Mouse (Mus musculus): ENCODE results near the gene Fnbp1l. TPM values are rescaled to one million over a fixed set of nuclear protein-coding genes. Genes with fewer than 3 reads are reported as not detected.

Gene Fnbp1l
- polyA plus RNA-seq, 1 experiment from 2014 or later, result 68.5 TPM

- no peaks in the 10 kb centered on the region for H3K27me3 ChIP-seq (ENCODE audit: low read depth, poor library complexity, severe bottlenecking)
- no peaks in the 10 kb centered on the region for H3K9me3 ChIP-seq (replicated peaks)
- no peak overlapping the region for H3K4me3 ChIP-seq
- H3K4me1 ChIP-seq, result peaks cover 52% of the 10 kb centered on the region
- H3K36me3 ChIP-seq, result no peaks in the 10 kb centered on the region
- 71% methylated on average over 6 of the region's 6 CpGs for WGBS
- H3K27ac ChIP-seq, result no peak overlapping the region
- no peak for DNase-seq (ENCODE audit: low spot score)
Observed at GRCm38 (mm10) chr3:122494764-122495163, 124.8 kb downstream of the Fnbp1l start.

- H3K4me3 ChIP-seq, result no peak overlapping the region
- 64% methylated on average over 21 of the region's 21 CpGs for WGBS
Observed at GRCm38 (mm10) chr3:122492872-122493615, 126.5 kb downstream of the Fnbp1l start.

DNA sequence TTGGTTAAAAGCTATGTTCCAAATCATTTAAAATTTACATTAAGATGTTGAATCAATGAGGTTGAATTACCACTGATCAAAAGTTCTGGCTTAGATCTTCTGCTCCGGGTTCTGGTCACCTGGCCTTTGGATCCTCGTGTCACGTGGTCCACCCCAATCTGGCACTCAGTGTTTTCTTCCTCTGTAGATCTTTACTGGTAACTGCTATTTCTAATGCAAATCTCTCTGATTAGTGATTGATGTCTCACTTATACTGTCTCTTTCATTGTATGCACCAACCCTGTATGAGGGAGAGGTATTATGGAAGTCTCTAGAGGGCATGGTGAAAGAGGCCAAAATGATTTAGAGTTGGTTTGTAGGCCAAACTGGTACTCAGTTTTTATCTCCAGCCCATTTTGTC, 127.5 kb downstream of the Fnbp1l start:
- H3K9me3 ChIP-seq (replicated peaks), result no peaks in the 10 kb centered on the region
- H3K27ac ChIP-seq, result no peak overlapping the region
- no peak overlapping the region for H3K4me3 ChIP-seq
- H3K36me3 ChIP-seq, result no peaks in the 10 kb centered on the region
- DNase-seq (ENCODE audit: low spot score), result no peak
- H3K27me3 ChIP-seq (ENCODE audit: low read depth, poor library complexity, severe bottlenecking), result no peaks in the 10 kb centered on the region
- 96% methylated on average over 3 of the region's 3 CpGs for WGBS
- H3K4me1 ChIP-seq, result peaks cover 39% of the 10 kb centered on the region

More at GRCm38 (mm10) chr3:122492872-122493615, 126.5 kb downstream of the Fnbp1l start:
- Histone ChIP-seq H3K27me3 (ENCODE audit: low read depth, poor library complexity, severe bottlenecking) (no peaks in the 10 kb centered on the region), H3K9me3 (replicated peaks) (no peaks in the 10 kb centered on the region), H3K27ac (no peak overlapping the region), H3K4me1 (peaks cover 42% of the 10 kb centered on the region), H3K36me3 (no peaks in the 10 kb centered on the region)
- no peak for DNase-seq (ENCODE audit: low spot score)

DNA sequence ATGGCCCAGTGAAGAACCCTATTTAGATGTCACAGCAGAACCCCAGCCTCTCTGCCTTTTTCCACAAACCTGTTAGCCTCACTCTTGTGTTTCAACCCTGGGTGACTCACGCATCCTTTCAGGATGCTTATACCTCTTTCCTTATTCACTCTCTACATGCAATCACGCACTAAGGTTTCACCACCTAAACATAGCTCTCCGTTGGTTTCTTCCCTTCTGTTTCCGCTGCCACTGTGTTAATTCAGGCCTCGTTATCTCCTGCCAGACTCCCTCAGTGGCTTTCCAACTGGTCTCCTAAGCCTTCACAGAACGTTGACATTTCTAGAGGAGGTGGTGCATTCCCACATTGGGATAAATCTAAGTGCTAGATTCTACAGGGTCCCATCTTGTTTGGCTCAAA, 128.9 kb downstream of the Fnbp1l start:
- Histone ChIP-seq H3K4me3 (no peak overlapping the region), H3K27me3 (ENCODE audit: low read depth, poor library complexity, severe bottlenecking) (no peaks in the 10 kb centered on the region), H3K9me3 (replicated peaks) (no peaks in the 10 kb centered on the region), H3K27ac (no peak overlapping the region), H3K4me1 (peaks cover 40% of the 10 kb centered on the region), H3K36me3 (no peaks in the 10 kb centered on the region)
- WGBS, result 81% methylated on average over 6 of the region's 6 CpGs
- no peak for DNase-seq (ENCODE audit: low spot score)

Small RNA genes lying within 50 kb of the gene (microRNA-seq; reads per million reads assigned to microRNA genes)
- not detected for gene Mir7657

Other genes starting within 250 kb of the Fnbp1l start
- gene Pde5a, start 109.2 kb upstream of the Fnbp1l start, polyA plus RNA-seq (2016; fragmentation: Nextera tagmentation; extraction: Ambion mirVana), result 2.6 and 2.7 TPM in 2 replicates

Data from limb, embryonic 10.5 days (tissue).